Mouse (Mus musculus) embryonic facial prominence, embryonic 13.5 days (tissue): ENCODE data around the gene Skint7. TPM values are rescaled to one million over a fixed set of nuclear protein-coding genes. Genes with fewer than 3 reads are reported as not detected.
"Not testable (repeated sequence)": the region's sequence is repeated elsewhere in the genome, so short reads cannot be mapped to it uniquely, and the experiment has no call there.

Experiments used
- ATAC-seq: fragments of 200-750 bp; cut with Nextera tagmentation; 2 replicates; pipeline ENCODE4 v1.8.0; 2017; ENCODE audit warnings: low read depth; ENCODE audit not compliant: insufficient number of reproducible peaks, insufficient read depth, low FRiP score, low TSS enrichment
- H3K27ac ChIP-seq: fragments of 300-500 bp; sonication (generic); 2 replicates; pipeline ENCODE4 v1.5.1; 2015; ENCODE audit warnings: moderate library complexity, mild to moderate bottlenecking, inconsistent platforms
- H3K27me3 ChIP-seq: fragments of 300-500 bp; sonication (generic); 2 replicates; pipeline ENCODE4 v1.6.1; 2015; ENCODE audit warnings: mild to moderate bottlenecking, inconsistent platforms
- H3K36me3 ChIP-seq: fragments of 300-500 bp; sonication (generic); 2 replicates; pipeline ENCODE4 v1.6.1; 2015; ENCODE audit warnings: mild to moderate bottlenecking, inconsistent platforms
- H3K4me1 ChIP-seq: fragments of 300-500 bp; sonication (generic); 2 replicates; pipeline ENCODE4 v1.6.1; 2015; ENCODE audit warnings: inconsistent platforms
- H3K4me2 ChIP-seq: fragments of 300-500 bp; sonication (generic); 2 replicates; pipeline ENCODE4 v1.6.1; 2015; ENCODE audit warnings: moderate library complexity, mild to moderate bottlenecking, inconsistent platforms
- H3K4me3 ChIP-seq: fragments of 300-500 bp; sonication (generic); 2 replicates; pipeline ENCODE4 v1.5.1; 2015; ENCODE audit warnings: mild to moderate bottlenecking, inconsistent platforms
- H3K9ac ChIP-seq: fragments of 300-500 bp; sonication (generic); 2 replicates; pipeline ENCODE4 v1.6.1; 2015; ENCODE audit warnings: mild to moderate bottlenecking, inconsistent platforms
- H3K9me3 ChIP-seq: fragments of 300-500 bp; sonication (generic); 2 replicates; pipeline ENCODE4 v1.6.1; 2016; ENCODE audit warnings: inconsistent platforms
- WGBS: fragments of 180-500 bp; shearing (Covaris S2); methylation state at CpG from one replicate; pipeline ENCODE4 v1.1.7; 2015; ENCODE audit warnings: mixed read lengths; 5-methylcytosine and 5-hydroxymethylcytosine counted together
- polyA plus RNA-seq: library from polyadenylated mRNA; unstranded; fragments of >200 nt; fragmentation: Nextera tagmentation; extraction: Ambion mirVana; gene quantifications from 2 replicates; pipeline ENCODE4 v1.2.1, GENCODE M21; 2015

Skint7 gene
- polyA plus RNA-seq, result not detected in 2 replicates

- 97% methylated on average over 1 of the region's 1 CpGs for WGBS
- H3K4me1 ChIP-seq, result no peaks in the 10 kb centered on the region
Observed at GRCm38 (mm10) chr4:111972623-111973022, at the start of gene Skint7. TSS of gene Skint7 (plus strand) at chr4:111972923.

GRCm38 (mm10) chr4:111961309-111961708 is 11.4 kb upstream of the Skint7 start:
- Histone ChIP-seq H3K4me2 (no peak overlapping the region), H3K9ac (no peak overlapping the region), H3K9me3 (no peaks in the 10 kb centered on the region), H3K27ac (no peak overlapping the region), H3K27me3 (no peaks in the 10 kb centered on the region), H3K4me3 (no peak overlapping the region), H3K4me1 (no peaks in the 10 kb centered on the region), H3K36me3 (no peaks in the 10 kb centered on the region)
- WGBS, result 20% methylated on average over 1 of the region's 1 CpGs
- ATAC-seq, result no peak

More at GRCm38 (mm10) chr4:111972623-111973022, at the start of gene Skint7:
- H3K27ac ChIP-seq, result no peak within 1 kb of the TSS
- H3K9ac ChIP-seq, result no peak within 1 kb of the TSS
- H3K4me3 ChIP-seq, result no peak within 1 kb of the TSS
- ATAC-seq, result no peak
- H3K36me3 ChIP-seq, result no peaks in the 10 kb centered on the region
- no peak within 1 kb of the TSS for H3K4me2 ChIP-seq
- H3K9me3 ChIP-seq, result 0 out of 2 replicates have a peak, but pooled peaks cover 2% of the 10 kb centered on the region
- no peaks in the 10 kb centered on the region for H3K27me3 ChIP-seq

GRCm38 (mm10) chr4:111963241-111963640 is 9.5 kb upstream of the Skint7 start:
- H3K4me3 ChIP-seq, H3K4me2 ChIP-seq, ATAC-seq, H3K4me1 ChIP-seq, H3K9me3 ChIP-seq, H3K36me3 ChIP-seq, H3K27me3 ChIP-seq, H3K9ac ChIP-seq, H3K27ac ChIP-seq: not testable (repeated sequence)
- WGBS, result 73% methylated on average over 1 of the region's 1 CpGs

GRCm38 (mm10) chr4:111963669-111964068 is 9.1 kb upstream of the Skint7 start:
- no peak for ATAC-seq
- no peak overlapping the region for H3K27ac ChIP-seq
- WGBS, result 83% methylated on average over 3 of the region's 3 CpGs

GRCm38 (mm10) chr4:112005969-112006368 is 33.2 kb downstream of the Skint7 start, which contains the start of gene Skint1:
TSS of gene Skint1 (plus strand) at chr4:112006269.
- Histone ChIP-seq H3K27me3 (no peaks in the 10 kb centered on the region), H3K36me3 (no peaks in the 10 kb centered on the region), H3K27ac (no peak within 1 kb of the TSS), H3K9ac (no peak within 1 kb of the TSS), H3K4me1 (no peaks in the 10 kb centered on the region), H3K4me3 (no peak within 1 kb of the TSS), H3K4me2 (no peak within 1 kb of the TSS), H3K9me3 (no peaks in the 10 kb centered on the region)
- no peak for ATAC-seq

More at GRCm38 (mm10) chr4:111963669-111964068, 9.1 kb upstream of the Skint7 start:
- H3K4me1 ChIP-seq, result no peaks in the 10 kb centered on the region
- H3K9me3 ChIP-seq, result no peaks in the 10 kb centered on the region
- H3K27me3 ChIP-seq, result no peaks in the 10 kb centered on the region
- H3K4me3 ChIP-seq, result no peak overlapping the region
- no peak overlapping the region for H3K9ac ChIP-seq
- H3K36me3 ChIP-seq, result no peaks in the 10 kb centered on the region
- no peak overlapping the region for H3K4me2 ChIP-seq

Other genes starting within 250 kb of the Skint7 start
- gene Slc5a9, start 70.0 kb upstream of the Skint7 start, polyA plus RNA-seq, result 0.63 and 1.6 TPM in 2 replicates
- gene Skint8, start 53.5 kb upstream of the Skint7 start, polyA plus RNA-seq, result not detected in 2 replicates
- gene Skint1, start 33.3 kb downstream of the Skint7 start, polyA plus RNA-seq, result not detected in 2 replicates
- gene Skint4, start 99.1 kb downstream of the Skint7 start, polyA plus RNA-seq, result not detected in 2 replicates